Mouse (Mus musculus): Measurements from ENCODE around the gene Akna. TPM values are rescaled to one million over a fixed set of nuclear protein-coding genes. Genes with fewer than 3 reads are reported as not detected.
A peak's percentile ranks its signal among the peaks of the same experiment; 100 is the strongest.

The Akna gene
- polyA plus RNA-seq (2016; fragmentation: Nextera tagmentation; extraction: Ambion mirVana), result 10.4 and 10.9 TPM in 2 replicates

- Histone ChIP-seq H3K4me3 (peak within 1 kb of the TSS; percentile 16; the same call in 1 of the 2 replicates), H3K4me2 (replicated peaks) (peak within 1 kb of the TSS; percentile 39), H3K36me3 (no peaks in the 10 kb centered on the region), H3K27ac (peak within 1 kb of the TSS; percentile 83), H3K9me3 (replicated peaks) (no peaks in the 10 kb centered on the region), H3K9ac (0 out of 2 replicates have a peak within 1 kb of the TSS, but pooled peaks have one; percentile 4), H3K27me3 (no peaks in the 10 kb centered on the region), H3K4me1 (peaks cover 60% of the 10 kb centered on the region)
- WGBS, result 20% methylated on average over 16 of the region's 17 CpGs
- ATAC-seq (ENCODE audit: low FRiP score), result peak; percentile 81
These were observed at the start of gene Akna for GRCm38 (mm10) chr4:63403040-63403959. Gene Akna, minus strand, starts transcription at chr4:63403354.

- Histone ChIP-seq H3K36me3 (peaks cover 7% of the 10 kb centered on the region), H3K27me3 (no peaks in the 10 kb centered on the region; the same call in 1 of the 2 replicates), H3K9ac (no peak overlapping the region), H3K4me2 (replicated peaks) (no peak overlapping the region), H3K27ac (no peak overlapping the region), H3K4me1 (no peaks in the 10 kb centered on the region), H3K9me3 (replicated peaks) (no peaks in the 10 kb centered on the region), H3K4me3 (no peak overlapping the region)
- ATAC-seq (ENCODE audit: low FRiP score), result no peak
- WGBS, result 66% methylated on average over 3 of the region's 3 CpGs
These were observed 49.4 kb upstream of the Akna start for GRCm38 (mm10) chr4:63452555-63452954.

- H3K9me3 ChIP-seq (replicated peaks), result peaks cover 6% of the 10 kb centered on the region; the same call in 1 of the 2 replicates
- 82% methylated on average over 5 of the region's 5 CpGs for WGBS
- H3K27me3 ChIP-seq, result no peaks in the 10 kb centered on the region
- no peaks in the 10 kb centered on the region for H3K4me1 ChIP-seq
- ATAC-seq (ENCODE audit: low FRiP score), result no peak
- H3K36me3 ChIP-seq, result peaks cover 11% of the 10 kb centered on the region
- H3K4me2 ChIP-seq (replicated peaks), result no peak overlapping the region
- no peak overlapping the region for H3K27ac ChIP-seq
- H3K9ac ChIP-seq, result no peak overlapping the region
- H3K4me3 ChIP-seq, result no peak overlapping the region
These were observed 47.4 kb upstream of the Akna start for GRCm38 (mm10) chr4:63450551-63450950.

- Histone ChIP-seq H3K4me3 (no peak overlapping the region), H3K27me3 (no peaks in the 10 kb centered on the region), H3K4me1 (0 out of 2 replicates have a peak, but pooled peaks cover 2% of the 10 kb centered on the region), H3K4me2 (replicated peaks) (no peak overlapping the region), H3K36me3 (peaks cover 10% of the 10 kb centered on the region), H3K27ac (no peak overlapping the region), H3K9ac (no peak overlapping the region), H3K9me3 (replicated peaks) (peaks cover 6% of the 10 kb centered on the region; the same call in 1 of the 2 replicates)
- ATAC-seq (ENCODE audit: low FRiP score), result no peak
- WGBS, result 81% methylated on average over 10 of the region's 10 CpGs
These were observed 41.4 kb upstream of the Akna start for GRCm38 (mm10) chr4:63444362-63445066.

GRCm38 (mm10) chr4:63443101-63443500 lies 39.9 kb upstream of the Akna start:
- Histone ChIP-seq H3K9me3 (replicated peaks) (peaks cover 6% of the 10 kb centered on the region; the same call in 1 of the 2 replicates), H3K27me3 (no peaks in the 10 kb centered on the region), H3K4me1 (peaks cover 2% of the 10 kb centered on the region; the same call in 1 of the 2 replicates), H3K9ac (no peak overlapping the region), H3K36me3 (0 out of 2 replicates have a peak, but pooled peaks cover 4% of the 10 kb centered on the region), H3K4me3 (no peak overlapping the region), H3K27ac (no peak overlapping the region), H3K4me2 (replicated peaks) (no peak overlapping the region)
- ATAC-seq (ENCODE audit: low FRiP score), result no peak
- 89% methylated on average over 2 of the region's 2 CpGs for WGBS

- WGBS, result 96% methylated on average over 7 of the region's 7 CpGs
- no peak for ATAC-seq (ENCODE audit: low FRiP score)
- 0 out of 2 replicates have a peak, but pooled peaks cover 4% of the 10 kb centered on the region for H3K36me3 ChIP-seq
These were observed 38.5 kb upstream of the Akna start for GRCm38 (mm10) chr4:63441616-63442015.

GRCm38 (mm10) chr4:63440262-63440661 lies 37.1 kb upstream of the Akna start:
- Histone ChIP-seq H3K9me3 (replicated peaks) (no peaks in the 10 kb centered on the region), H3K4me2 (replicated peaks) (no peak overlapping the region), H3K36me3 (no peaks in the 10 kb centered on the region), H3K27me3 (no peaks in the 10 kb centered on the region), H3K4me1 (peaks cover 16% of the 10 kb centered on the region), H3K27ac (no peak overlapping the region), H3K9ac (no peak overlapping the region), H3K4me3 (no peak overlapping the region)
- WGBS, result 72% methylated on average over 7 of the region's 7 CpGs
- no peak for ATAC-seq (ENCODE audit: low FRiP score)

More at GRCm38 (mm10) chr4:63441616-63442015, 38.5 kb upstream of the Akna start:
- H3K27me3 ChIP-seq, result no peaks in the 10 kb centered on the region
- no peak overlapping the region for H3K4me3 ChIP-seq
- no peak overlapping the region for H3K27ac ChIP-seq
- no peak overlapping the region for H3K4me2 ChIP-seq (replicated peaks)
- H3K4me1 ChIP-seq, result peaks cover 16% of the 10 kb centered on the region
- peaks cover 5% of the 10 kb centered on the region; the same call in 1 of the 2 replicates for H3K9me3 ChIP-seq (replicated peaks)
- no peak overlapping the region for H3K9ac ChIP-seq

GRCm38 (mm10) chr4:63437968-63438367 lies 34.8 kb upstream of the Akna start:
- Histone ChIP-seq H3K4me2 (replicated peaks) (no peak overlapping the region), H3K9ac (no peak overlapping the region), H3K9me3 (replicated peaks) (no peaks in the 10 kb centered on the region), H3K27me3 (no peaks in the 10 kb centered on the region), H3K4me3 (no peak overlapping the region), H3K4me1 (peaks cover 16% of the 10 kb centered on the region), H3K27ac (peak overlapping the region; percentile 5; the same call in 1 of the 2 replicates), H3K36me3 (no peaks in the 10 kb centered on the region; the same call in 1 of the 2 replicates)
- WGBS, result 84% methylated on average over 5 of the region's 5 CpGs
- ATAC-seq (ENCODE audit: low FRiP score), result peak; percentile 51; the same call in 1 of the 2 replicates

- Histone ChIP-seq H3K4me3 (no peak overlapping the region), H3K36me3 (no peaks in the 10 kb centered on the region; the same call in 1 of the 2 replicates), H3K9me3 (replicated peaks) (no peaks in the 10 kb centered on the region), H3K4me1 (peaks cover 16% of the 10 kb centered on the region), H3K9ac (no peak overlapping the region), H3K27ac (no peak overlapping the region), H3K4me2 (replicated peaks) (no peak overlapping the region), H3K27me3 (no peaks in the 10 kb centered on the region)
- 68% methylated on average over 16 of the region's 16 CpGs for WGBS
- ATAC-seq (ENCODE audit: low FRiP score), result peak; percentile 46
These were observed 34.1 kb upstream of the Akna start for GRCm38 (mm10) chr4:63437119-63437815.

- Histone ChIP-seq H3K4me1 (peaks cover 16% of the 10 kb centered on the region), H3K27ac (no peak overlapping the region), H3K4me2 (replicated peaks) (no peak overlapping the region), H3K9ac (no peak overlapping the region), H3K27me3 (no peaks in the 10 kb centered on the region), H3K36me3 (no peaks in the 10 kb centered on the region; the same call in 1 of the 2 replicates), H3K9me3 (replicated peaks) (no peaks in the 10 kb centered on the region), H3K4me3 (no peak overlapping the region)
- 77% methylated on average over 9 of the region's 9 CpGs for WGBS
- no peak for ATAC-seq (ENCODE audit: low FRiP score)
These were observed 32.2 kb upstream of the Akna start for GRCm38 (mm10) chr4:63435402-63435801.

- H3K27me3 ChIP-seq, result no peaks in the 10 kb centered on the region
- H3K4me2 ChIP-seq (replicated peaks), result no peak overlapping the region
- no peak overlapping the region for H3K4me3 ChIP-seq
- H3K9ac ChIP-seq, result no peak overlapping the region
- H3K9me3 ChIP-seq (replicated peaks), result no peaks in the 10 kb centered on the region
- WGBS, result 76% methylated on average over 5 of the region's 5 CpGs
- ATAC-seq (ENCODE audit: low FRiP score), result no peak
- no peak overlapping the region for H3K27ac ChIP-seq
- H3K36me3 ChIP-seq, result no peaks in the 10 kb centered on the region; the same call in 1 of the 2 replicates
- peaks cover 10% of the 10 kb centered on the region; the same call in 1 of the 2 replicates for H3K4me1 ChIP-seq
These were observed 27.9 kb upstream of the Akna start for GRCm38 (mm10) chr4:63431098-63431497.

All from hindbrain, embryonic 12.5 days (tissue).